ENCODE assay signal across 16 mouse cellular contexts in genomic region chr13:102656153-102656690, GRCm38 (mm10). TPM values are rescaled to one million over a fixed set of nuclear protein-coding genes. Genes with fewer than 3 reads are reported as not detected.
DNase-seq lines count a peak whose midpoint lies in the region; ATAC-seq lines count a peak whose summit lies in the region.
"Had no signal": no experiment of that assay in that cellular context is flagged by ENCODE, and none has a peak within 500 bp of the region (broad histone marks: within the 10 kb centered on the region; RNA-seq: fewer than 3 reads in every experiment).

No protein-coding gene starts in this region.

- no peak overlapping the region for H3K4me3 ChIP-seq in heart, embryonic 10.5 days
- H3K4me3 ChIP-seq in liver, embryonic 11.5 days (ENCODE audit: low read depth, low read length) = no peak overlapping the region
- H3K4me3 ChIP-seq in liver, embryonic 13.5 days (replicated peaks) = no peak overlapping the region
- no peak overlapping the region for H3K4me3 ChIP-seq in neural tube, embryonic 15.5 days (replicated peaks)
- no peak overlapping the region for H3K4me3 ChIP-seq in hindbrain, embryonic 14.5 days (replicated peaks; ENCODE audit: low read length)
- H3K4me3 ChIP-seq: embryonic facial prominence, embryonic 12.5 days; forebrain, embryonic 10.5 days; heart, embryonic 15.5 days; liver, embryonic 15.5 days; midbrain, embryonic 10.5 days had no signal

- peak; percentile 42 for DNase-seq in heart, adult 8-10 months (ENCODE audit: low spot score)
- no peak for DNase-seq in heart, embryonic 10.5 days (ENCODE audit: low spot score)
- DNase-seq in liver, embryonic 11.5 days (ENCODE audit: low spot score) = peak; percentile 25
- no peak for DNase-seq in liver
- DNase-seq in ZHBTc4 (ENCODE audit: low read depth, low spot score) = peak; percentile 83
- no peak for DNase-seq in liver, embryonic 13.5 days
- DNase-seq in hindbrain, embryonic 14.5 days (ENCODE audit: low spot score) = no peak
- DNase-seq: cerebellum, postnatal 25 days had no signal

- WGBS in heart, embryonic 10.5 days = 58% methylated on average over 11 of the region's 11 CpGs
- 51% methylated on average over 11 of the region's 11 CpGs for WGBS in liver, embryonic 11.5 days
- WGBS in liver, embryonic 13.5 days (ENCODE audit: insufficient replicate concordance) = 45% methylated on average over 11 of the region's 11 CpGs
- WGBS in neural tube, embryonic 15.5 days = 77% methylated on average over 11 of the region's 11 CpGs
- whole genome bisulfite sequencing in hindbrain, embryonic 14.5 days = 77% methylated on average over 11 of the region's 11 CpGs

- H3K4me1 ChIP-seq in heart, embryonic 10.5 days = no peaks in the 10 kb centered on the region
- H3K4me1 ChIP-seq in liver, embryonic 11.5 days (replicated peaks; ENCODE audit: control insufficient read depth, insufficient read depth, low read length) = no peaks in the 10 kb centered on the region
- no peaks in the 10 kb centered on the region for H3K4me1 ChIP-seq in liver, embryonic 13.5 days (replicated peaks)
- no peaks in the 10 kb centered on the region for H3K4me1 ChIP-seq in neural tube, embryonic 15.5 days
- H3K4me1 ChIP-seq in hindbrain, embryonic 14.5 days (replicated peaks; ENCODE audit: control insufficient read depth, insufficient read depth, low read length) = no peaks in the 10 kb centered on the region
- H3K4me1 ChIP-seq: embryonic facial prominence, embryonic 12.5 days; liver, embryonic 15.5 days had no signal

- H3K4me2 ChIP-seq in liver, embryonic 11.5 days = peak overlapping the region; percentile 28
- H3K4me2 ChIP-seq in liver, embryonic 13.5 days = peak overlapping the region; percentile 14; the same call in 1 of the 2 replicates
- H3K4me2 ChIP-seq in neural tube, embryonic 15.5 days = no peak overlapping the region
- no peak overlapping the region for H3K4me2 ChIP-seq in hindbrain, embryonic 14.5 days (replicated peaks)
- H3K4me2 ChIP-seq: embryonic facial prominence, embryonic 12.5 days; heart, embryonic 15.5 days; liver, embryonic 15.5 days had no signal

- no peak overlapping the region for H3K9ac ChIP-seq in liver, embryonic 11.5 days (ENCODE audit: low read depth, low read length)
- no peak overlapping the region for H3K9ac ChIP-seq in liver, embryonic 13.5 days
- no peak overlapping the region for H3K9ac ChIP-seq in neural tube, embryonic 15.5 days (replicated peaks)
- H3K9ac ChIP-seq in hindbrain, embryonic 14.5 days = no peak overlapping the region
- H3K9ac ChIP-seq: embryonic facial prominence, embryonic 12.5 days; heart, embryonic 15.5 days; liver, embryonic 15.5 days had no signal

- 0 out of 2 replicates have a peak, but pooled peaks cover 5% of the 10 kb centered on the region for H3K27me3 ChIP-seq in heart, embryonic 10.5 days (ENCODE audit: insufficient read depth, poor library complexity, severe bottlenecking)
- H3K27me3 ChIP-seq in liver, embryonic 11.5 days (replicated peaks; ENCODE audit: control insufficient read depth, insufficient read depth, low read length) = no peaks in the 10 kb centered on the region
- H3K27me3 ChIP-seq in liver, embryonic 13.5 days = no peaks in the 10 kb centered on the region
- H3K27me3 ChIP-seq in neural tube, embryonic 15.5 days (replicated peaks) = no peaks in the 10 kb centered on the region
- H3K27me3 ChIP-seq in hindbrain, embryonic 14.5 days (ENCODE audit: control insufficient read depth, insufficient read depth, low read length) = no peaks in the 10 kb centered on the region
- H3K27me3 ChIP-seq: embryonic facial prominence, embryonic 12.5 days; heart, embryonic 15.5 days; liver, embryonic 15.5 days had no signal

- H3K27ac ChIP-seq in heart, embryonic 10.5 days = no peak overlapping the region
- H3K27ac ChIP-seq in liver, embryonic 11.5 days (ENCODE audit: low read depth, low read length) = no peak overlapping the region
- no peak overlapping the region for H3K27ac ChIP-seq in liver, embryonic 13.5 days
- no peak overlapping the region for H3K27ac ChIP-seq in neural tube, embryonic 15.5 days (replicated peaks)
- no peak overlapping the region for H3K27ac ChIP-seq in hindbrain, embryonic 14.5 days
- H3K27ac ChIP-seq: embryonic facial prominence, embryonic 12.5 days; forebrain, embryonic 10.5 days; heart, embryonic 15.5 days; liver, embryonic 15.5 days had no signal

- H3K36me3 ChIP-seq in heart, embryonic 10.5 days = no peaks in the 10 kb centered on the region
- H3K36me3 ChIP-seq in liver, embryonic 11.5 days (ENCODE audit: control insufficient read depth, insufficient read depth, low read length) = no peaks in the 10 kb centered on the region
- H3K36me3 ChIP-seq in liver, embryonic 13.5 days = no peaks in the 10 kb centered on the region
- no peaks in the 10 kb centered on the region for H3K36me3 ChIP-seq in neural tube, embryonic 15.5 days
- H3K36me3 ChIP-seq in hindbrain, embryonic 14.5 days (replicated peaks; ENCODE audit: control insufficient read depth, insufficient read depth) = no peaks in the 10 kb centered on the region
- H3K36me3 ChIP-seq: embryonic facial prominence, embryonic 12.5 days; forebrain, embryonic 10.5 days; heart, embryonic 15.5 days; liver, embryonic 15.5 days; midbrain, embryonic 10.5 days had no signal

- H3K9me3 ChIP-seq in heart, embryonic 10.5 days = no peaks in the 10 kb centered on the region
- H3K9me3 ChIP-seq in liver, embryonic 11.5 days (ENCODE audit: control insufficient read depth, low read length) = no peaks in the 10 kb centered on the region
- no peaks in the 10 kb centered on the region for H3K9me3 ChIP-seq in liver, embryonic 13.5 days (replicated peaks)
- H3K9me3 ChIP-seq in neural tube, embryonic 15.5 days (replicated peaks) = no peaks in the 10 kb centered on the region
- H3K9me3 ChIP-seq in hindbrain, embryonic 14.5 days (ENCODE audit: control insufficient read depth, low read length) = no peaks in the 10 kb centered on the region
- H3K9me3 ChIP-seq: embryonic facial prominence, embryonic 12.5 days; forebrain, embryonic 10.5 days; heart, embryonic 15.5 days; liver, embryonic 15.5 days; midbrain, embryonic 10.5 days had no signal

- ATAC-seq in liver, embryonic 11.5 days (replicated peaks; ENCODE audit: low FRiP score) = no peak
- no peak for ATAC-seq in liver, embryonic 13.5 days (ENCODE audit: low read depth)
- no peak for ATAC-seq in neural tube, embryonic 15.5 days (ENCODE audit: low FRiP score)
- no peak for ATAC-seq in hindbrain, embryonic 14.5 days (ENCODE audit: low FRiP score)
- ATAC-seq: activated CD4-positive, CD25-positive, alpha-beta regulatory T cell, adult 4 months; hindbrain, embryonic 16.5 days had no signal

RNA-seq across cellular contexts. Expression of gene Cd180, which starts 37.1 kb away (rescaled TPM):
- total RNA-seq in heart, adult 8-10 months (2022) = 1 to 10 TPM in 2 of 4 experiments, under 1 TPM in 2; 0.57 to 2.5 (median 0.85) TPM
- 0.34 and 0.58 TPM in 2 replicates for polyA plus RNA-seq in heart, embryonic 10.5 days (2016; fragmentation: Nextera tagmentation; extraction: Ambion mirVana)
- polyA plus RNA-seq in liver, embryonic 11.5 days (2014; fragmentation: Nextera tagmentation; extraction: Ambion mirVana) = 0.68 and 1.7 TPM in 2 replicates
- 0.91 and 1.00 TPM in 2 replicates for polyA plus RNA-seq in liver, embryonic 13.5 days (2015; fragmentation: Nextera tagmentation; extraction: Ambion mirVana)
- polyA plus RNA-seq in neural tube, embryonic 15.5 days (2015; fragmentation: Nextera tagmentation; extraction: Ambion mirVana) = 0.77 and 0.87 TPM in 2 replicates
- polyA plus RNA-seq in hindbrain, embryonic 14.5 days (2014; fragmentation: Nextera tagmentation; extraction: Ambion mirVana) = 1.0 and 1.1 TPM in 2 replicates

Comparison
In these comparisons a context has a peak if more than half of its experiments do, and no peak if none do; other contexts are left out.
1. DNase-seq: peak in heart, adult 8-10 months (single experiment), liver, embryonic 11.5 days (single experiment) and ZHBTc4 (single experiment); none in heart, embryonic 10.5 days (single experiment), liver (single experiment), liver, embryonic 13.5 days (single experiment) and hindbrain, embryonic 14.5 days (single experiment).
2. H3K4me2 ChIP-seq: peak in liver, embryonic 11.5 days (single experiment) and liver, embryonic 13.5 days (single experiment); none in neural tube, embryonic 15.5 days (single experiment) and hindbrain, embryonic 14.5 days (single experiment).